Mouse (Mus musculus) right cerebral cortex, postnatal 10 days (tissue): ENCODE results near the gene Kif3a.

Experiments
- DNase-seq, 2 experiments: peaks; one replicate each; pipeline ENCODE4 v3.0.0; 2021; ENCODE audit warnings: low spot score in 2 of 2

Gene Kif3a

DNA sequence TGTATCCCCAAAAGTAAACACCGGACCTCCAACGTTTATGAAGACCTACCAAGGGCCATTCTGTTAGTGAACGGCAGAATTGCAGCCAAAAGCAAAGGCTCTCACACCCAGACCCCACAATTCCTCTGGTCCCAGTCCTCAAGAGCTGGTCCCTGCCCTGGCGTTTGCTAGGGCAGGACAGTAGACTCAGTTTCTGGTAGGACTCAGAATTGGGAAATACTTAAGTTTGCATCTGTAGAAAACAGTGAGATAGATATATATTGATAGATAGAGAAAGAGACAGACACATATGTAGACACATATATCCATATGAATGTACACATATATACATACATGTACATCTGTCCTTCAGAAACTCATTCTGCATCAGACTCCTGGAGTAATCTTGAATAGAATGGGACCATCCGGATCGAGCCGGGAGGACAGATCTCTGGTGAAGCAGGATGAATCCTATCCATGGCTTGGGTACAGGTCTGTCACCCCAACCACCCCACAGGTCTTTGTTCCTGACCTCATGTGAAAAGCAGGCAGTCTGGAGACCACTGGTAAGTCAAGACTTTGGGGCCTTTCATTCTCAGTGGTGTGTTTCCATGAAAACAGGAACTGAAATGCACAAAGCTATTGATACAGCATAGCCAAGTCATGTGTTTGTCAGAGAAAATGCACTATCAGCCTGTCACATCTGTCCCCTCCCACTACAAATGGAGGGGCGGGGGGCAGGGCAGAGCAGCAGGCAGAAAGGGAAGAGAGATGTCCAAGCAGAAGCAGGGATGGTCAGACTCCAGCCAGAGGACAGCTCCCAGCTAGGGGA, 49.8 kb downstream of the Kif3a start:
- DNase-seq, result no peak

DNA sequence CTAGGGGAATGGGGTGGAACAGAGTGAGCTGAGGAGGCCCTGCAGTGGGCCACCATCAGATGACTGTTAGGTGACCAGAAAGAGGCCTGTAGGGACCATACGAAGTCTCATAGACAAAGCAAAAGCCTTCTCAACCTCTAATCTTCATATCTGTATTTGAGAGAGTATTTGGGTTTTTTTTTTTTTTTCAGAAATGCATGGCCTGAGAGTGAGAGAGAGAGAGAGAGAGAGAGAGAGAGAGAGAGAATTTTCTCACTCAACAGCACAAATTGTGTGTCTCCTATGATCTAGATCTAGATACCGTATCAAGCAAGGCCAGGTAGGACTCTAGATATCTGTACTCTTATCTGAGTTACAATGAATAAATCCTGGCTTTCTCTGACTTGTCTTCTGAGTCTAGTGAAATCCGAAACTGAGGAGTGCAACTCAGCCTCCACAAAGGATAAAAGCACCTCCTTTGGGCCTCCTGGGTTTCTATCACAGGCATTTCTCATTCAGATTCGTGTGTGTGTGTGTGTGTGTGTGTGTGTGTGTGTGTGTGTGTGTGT, 50.5 kb downstream of the Kif3a start:
- DNase-seq, result no peak

DNA sequence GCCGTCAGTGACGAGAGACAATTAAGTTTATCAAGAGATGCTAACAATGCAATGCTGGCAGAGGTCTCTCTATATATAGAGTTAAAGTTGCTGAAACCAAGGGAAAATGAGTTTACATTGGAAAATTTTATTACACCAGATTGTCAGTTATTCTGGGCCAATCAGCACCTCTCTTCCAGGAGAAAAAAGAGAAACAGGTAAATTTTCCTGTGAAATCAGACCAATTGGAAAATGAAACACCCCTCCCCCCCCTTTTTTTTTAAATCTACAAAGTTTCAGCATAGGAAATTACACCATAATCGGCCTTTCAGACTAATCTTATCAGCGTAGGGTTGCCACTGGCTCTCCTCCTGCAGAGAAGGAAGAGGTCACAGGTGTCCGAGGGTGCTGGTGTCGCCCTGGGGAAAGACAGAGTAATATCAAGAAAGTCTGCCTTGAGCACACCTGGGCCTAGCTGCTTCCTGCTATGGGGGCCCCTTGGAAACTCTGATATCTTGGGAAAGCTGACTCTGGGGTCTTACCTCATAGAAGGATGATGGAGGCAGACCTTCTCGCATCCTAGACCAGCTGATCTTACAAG, 51.5 kb downstream of the Kif3a start, which contains the start of gene Il4:
Gene Il4 (minus strand): TSS at position 51 of the 580 bp plus-strand sequence.
- no peak for DNase-seq

- no peak for DNase-seq
Measured at GRCm38 (mm10) chr11:53619428-53619827, 52.2 kb downstream of the Kif3a start.

GRCm38 (mm10) chr11:53620094-53620493, 52.9 kb downstream of the Kif3a start:
- no peak for DNase-seq

DNA sequence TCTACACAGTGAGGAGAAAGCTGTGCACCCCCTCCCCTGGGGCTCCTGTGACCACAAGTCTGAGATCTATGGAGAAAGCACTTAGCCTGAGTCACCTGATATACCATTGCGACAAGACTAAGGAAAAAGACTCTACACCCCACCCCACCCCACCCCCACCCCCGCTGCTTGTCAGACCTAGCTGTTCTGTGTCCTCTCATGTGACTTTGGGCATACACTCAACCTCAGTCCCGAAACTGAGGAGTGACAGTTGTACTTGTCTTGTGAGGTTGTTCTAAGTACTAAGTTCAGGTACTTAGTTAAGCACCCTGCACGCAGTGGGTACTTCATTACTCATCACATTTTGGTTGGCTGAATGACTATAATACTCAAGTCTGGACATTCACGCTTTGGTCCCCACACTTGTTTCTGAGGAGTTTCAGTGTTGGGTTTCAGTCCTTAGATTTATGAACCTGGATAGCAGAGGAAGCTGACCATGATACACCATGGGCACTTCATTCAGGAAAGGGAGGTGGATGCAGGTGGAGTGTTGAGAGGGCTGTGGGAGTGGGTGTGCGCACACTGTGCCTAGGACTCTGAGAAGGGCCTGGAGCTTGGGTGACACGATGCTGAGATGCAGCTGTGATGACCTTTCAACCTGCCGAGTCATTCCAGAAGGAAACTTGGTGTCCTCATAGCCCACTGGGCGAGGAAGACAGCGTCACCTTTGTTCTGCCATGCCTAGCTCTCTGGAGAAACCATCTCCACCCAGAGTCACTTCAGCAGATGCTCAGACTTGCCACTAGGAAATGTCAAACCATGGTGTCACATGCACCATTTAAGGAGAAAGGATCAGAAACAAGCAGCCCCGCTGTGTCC, 54.6 kb downstream of the Kif3a start:
- no peak for DNase-seq

DNA sequence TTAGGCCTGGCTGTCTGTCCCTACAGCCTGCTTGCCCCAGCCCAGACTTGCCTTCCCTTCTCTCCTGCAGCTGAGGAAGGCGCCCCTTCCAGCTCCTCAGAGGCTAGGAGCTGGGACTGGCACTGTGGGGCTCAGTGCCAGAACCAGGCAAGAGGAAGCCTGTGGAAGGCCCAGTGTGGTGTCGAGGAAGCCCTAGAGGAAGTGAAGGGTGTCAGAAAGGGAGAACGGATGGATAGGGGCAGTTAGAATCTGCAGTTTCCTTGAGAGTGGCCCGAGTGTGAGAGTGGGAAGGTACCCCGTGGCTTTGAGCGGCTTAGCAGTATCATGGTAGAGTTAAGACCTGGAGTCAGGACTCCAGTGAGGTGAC, 55.2 kb downstream of the Kif3a start:
- no peak for DNase-seq

DNA sequence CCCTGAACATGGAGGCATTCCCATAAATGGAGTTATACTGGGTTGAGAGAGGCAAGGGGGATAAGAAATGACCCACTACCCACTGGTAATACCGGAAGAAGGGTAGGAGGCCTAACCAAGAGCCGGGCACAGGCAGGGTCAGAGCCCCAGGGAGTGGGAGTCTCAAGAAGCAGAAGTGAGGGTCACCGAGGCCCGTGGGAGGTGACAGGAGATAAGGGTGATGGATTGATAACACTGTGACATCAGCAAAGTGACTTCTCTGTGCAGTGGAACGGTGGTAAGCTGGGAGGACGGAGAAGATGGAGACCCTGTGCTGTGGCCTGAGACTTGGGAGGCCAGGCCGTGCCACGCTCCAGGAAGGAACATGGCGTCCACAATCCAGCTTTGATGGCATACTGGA, 56.4 kb downstream of the Kif3a start:
- DNase-seq, result no peak

DNA sequence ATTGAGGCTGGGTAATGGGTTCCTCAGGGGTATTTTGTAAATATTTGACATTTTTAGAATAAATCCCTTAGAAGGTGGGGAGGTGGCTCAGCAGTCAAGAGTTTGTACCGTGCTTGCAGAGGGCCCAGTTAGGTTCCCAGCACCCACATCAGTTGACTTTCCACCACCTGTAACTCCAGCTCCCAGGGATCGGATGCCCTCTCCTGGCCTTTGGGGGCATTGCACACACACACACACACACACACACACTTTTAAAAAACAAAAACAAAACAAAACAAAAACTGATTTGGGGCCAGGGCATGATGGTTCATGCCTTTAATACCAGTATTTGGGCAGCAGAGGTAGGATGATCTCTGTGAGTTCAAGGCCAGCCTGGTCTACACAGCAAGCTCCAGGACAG, 56.9 kb downstream of the Kif3a start:
- DNase-seq, result no peak

DNA sequence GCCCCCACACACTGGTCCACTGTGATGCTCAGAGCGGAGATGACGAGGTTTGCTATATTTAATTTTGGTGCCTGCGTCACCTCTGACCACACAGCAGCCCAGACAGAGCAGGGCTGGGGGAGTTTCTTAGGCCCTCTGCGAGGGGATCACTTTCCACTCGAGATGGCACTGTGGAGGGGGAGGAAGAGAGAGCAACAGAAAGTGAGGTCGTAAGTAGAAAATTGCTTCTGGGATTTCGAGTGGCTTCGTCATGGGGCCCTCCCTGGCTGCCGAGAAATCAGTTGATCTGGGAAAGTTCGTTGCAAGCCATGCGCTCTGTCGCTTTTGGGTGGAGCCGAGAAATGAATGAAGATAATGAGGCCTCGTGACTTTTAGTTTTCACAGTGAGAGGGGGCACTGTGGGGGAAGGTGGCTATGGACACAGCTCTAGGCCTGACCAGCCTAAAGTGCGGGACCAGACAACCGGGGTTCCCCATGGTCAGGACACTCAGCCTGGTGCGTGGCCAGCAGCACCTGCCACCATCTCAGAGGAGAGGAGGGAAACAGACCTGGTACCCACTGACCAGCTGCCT, 59.7 kb downstream of the Kif3a start:
- no peak for DNase-seq

GRCm38 (mm10) chr11:53627859-53628258, 60.7 kb downstream of the Kif3a start:
- DNase-seq, result peak; percentile 80 to 84

- no peak for DNase-seq
Measured at GRCm38 (mm10) chr11:53632122-53632733, 65.0 kb downstream of the Kif3a start.

GRCm38 (mm10) chr11:53633644-53634043, 66.5 kb downstream of the Kif3a start:
- DNase-seq, result no peak

- no peak for DNase-seq
Measured at GRCm38 (mm10) chr11:53634556-53634955, 67.4 kb downstream of the Kif3a start, which contains the start of gene Il13. Il13 (minus strand) TSS chr11:53634702.

- no peak for DNase-seq
Measured at GRCm38 (mm10) chr11:53635590-53636182, 68.5 kb downstream of the Kif3a start.

DNA sequence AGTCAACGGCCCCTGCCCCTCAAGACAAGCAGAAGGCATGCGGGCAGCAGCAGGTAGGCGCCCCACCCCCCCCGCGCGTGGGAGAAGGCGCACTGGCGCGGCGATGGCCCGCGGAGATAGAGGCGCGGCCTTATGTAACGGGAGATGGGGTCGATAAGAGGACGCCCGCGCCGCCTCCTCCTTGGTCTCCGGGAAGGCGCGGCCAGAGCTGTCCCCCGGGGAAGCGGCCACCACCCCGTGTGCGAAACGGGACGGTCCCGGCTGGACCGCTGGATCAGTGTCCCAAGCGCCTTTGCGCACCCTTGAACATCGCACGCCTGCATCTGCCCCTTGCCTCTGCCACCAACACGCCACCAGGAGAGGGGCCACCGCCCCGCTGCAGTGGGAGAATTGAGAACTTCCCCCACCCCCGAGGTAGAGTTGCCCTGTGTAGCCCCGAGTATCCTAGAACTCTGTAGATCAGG, 69.0 kb downstream of the Kif3a start:
- no peak for DNase-seq

DNA sequence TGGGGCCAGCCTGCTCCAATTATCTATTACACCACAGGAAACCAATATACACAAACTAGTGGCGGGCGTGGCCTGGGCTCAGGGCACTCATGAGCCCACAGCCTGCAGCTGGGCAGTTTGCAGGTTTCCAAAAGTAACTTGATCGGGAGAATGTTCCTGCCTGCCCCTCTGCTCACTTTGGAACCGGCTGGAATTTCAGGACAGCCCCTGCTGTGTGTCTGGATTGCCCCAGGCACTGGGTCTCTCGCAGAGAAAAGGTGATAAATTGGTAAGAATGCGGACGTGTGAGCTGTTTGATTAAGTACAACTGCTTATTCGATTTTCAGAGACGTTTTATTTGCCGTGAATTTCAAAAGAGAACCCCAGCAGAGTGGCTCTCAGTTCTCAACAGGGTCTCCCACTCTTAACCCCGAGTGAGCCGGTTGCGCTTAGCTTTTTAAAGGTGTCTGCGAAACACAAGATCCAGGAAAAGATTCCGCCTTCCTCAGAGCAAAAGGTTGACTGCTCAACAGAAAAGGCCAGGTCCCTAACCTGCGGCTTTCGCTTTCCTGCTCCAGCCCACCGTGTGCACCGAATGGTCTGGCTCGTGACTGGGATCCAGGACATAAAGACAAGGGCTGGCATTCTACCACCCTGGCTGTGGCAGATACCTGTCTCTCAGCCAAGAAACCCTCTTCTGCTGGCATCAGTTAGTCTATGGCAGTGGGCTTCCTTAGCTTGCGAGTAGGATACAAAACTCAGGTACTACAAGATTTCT, 70.0 kb downstream of the Kif3a start:
- no peak for DNase-seq

GRCm38 (mm10) chr11:53637803-53638260, 70.7 kb downstream of the Kif3a start:
- DNase-seq, result no peak

GRCm38 (mm10) chr11:53642744-53643279, 75.6 kb downstream of the Kif3a start:
- DNase-seq, result no peak

GRCm38 (mm10) chr11:53644017-53644416, 76.8 kb downstream of the Kif3a start:
- DNase-seq, result no peak
